Mouse (Mus musculus) brain, embryonic 14.5 days (tissue): ENCODE measurements around the gene Klk10. TPM values are rescaled to one million over a fixed set of nuclear protein-coding genes. Genes with fewer than 3 reads are reported as not detected.
A peak's percentile ranks its signal among the peaks of the same experiment; 100 is the strongest.

Experiments used
- DNase-seq: peaks from one replicate; pipeline ENCODE4 v3.0.0-alpha.2; 2011; ENCODE audit warnings: low read depth
- CTCF ChIP-seq: fragments of 200-500 bp; IDR thresholded peaks from 2 replicates; pipeline ENCODE4 v1.5.1; 2012; ENCODE audit warnings: inconsistent platforms, mild to moderate bottlenecking, moderate library complexity, borderline replicate concordance; ENCODE audit not compliant: insufficient read depth, insufficient read length; ENCODE audit errors: extremely low read depth
- POLR2A ChIP-seq: fragments of 200-500 bp; IDR thresholded peaks from 2 replicates; pipeline ENCODE4 v1.6.1; 2012; ENCODE audit warnings: mild to moderate bottlenecking, inconsistent platforms, borderline replicate concordance; ENCODE audit not compliant: poor library complexity, insufficient read depth, insufficient read length, severe bottlenecking; ENCODE audit errors: extremely low read depth
- polyA plus RNA-seq: library from polyadenylated mRNA; depleted of rRNA; stranded (reverse); fragments of >200 nt; gene quantifications from 2 replicates; pipeline ENCODE4 v1.2.3, GENCODE M21; 2012

Klk10 gene
- polyA plus RNA-seq, 1 experiment: 0.21 TPM

DNA sequence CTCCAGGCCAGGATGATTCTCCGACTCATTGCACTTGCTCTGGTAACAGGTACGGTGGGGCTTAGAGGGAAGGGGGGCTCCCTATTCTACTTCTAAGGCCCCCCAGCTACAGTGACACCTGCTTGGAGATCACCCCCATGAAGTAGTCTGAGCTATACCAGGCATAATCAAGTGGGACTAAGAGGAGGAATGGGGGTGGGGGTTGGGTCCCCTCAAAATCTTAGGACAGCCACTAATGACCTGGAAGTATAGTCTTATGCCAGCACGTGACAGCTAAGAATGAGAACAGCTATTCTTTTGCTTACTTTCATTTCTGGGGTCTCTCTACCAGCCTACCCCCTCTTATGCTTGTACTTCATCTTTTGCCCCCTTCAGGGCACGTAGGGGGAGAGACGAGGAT is 4.3 kb upstream of the Klk10 start:
- TF ChIP-seq POLR2A (no peak), CTCF (no peak)
- DNase-seq: no peak

GRCm38 (mm10) chr7:43777423-43777822 is 3.4 kb upstream of the Klk10 start:
- TF ChIP-seq POLR2A (no peak), CTCF (no peak)
- DNase-seq: no peak

DNA sequence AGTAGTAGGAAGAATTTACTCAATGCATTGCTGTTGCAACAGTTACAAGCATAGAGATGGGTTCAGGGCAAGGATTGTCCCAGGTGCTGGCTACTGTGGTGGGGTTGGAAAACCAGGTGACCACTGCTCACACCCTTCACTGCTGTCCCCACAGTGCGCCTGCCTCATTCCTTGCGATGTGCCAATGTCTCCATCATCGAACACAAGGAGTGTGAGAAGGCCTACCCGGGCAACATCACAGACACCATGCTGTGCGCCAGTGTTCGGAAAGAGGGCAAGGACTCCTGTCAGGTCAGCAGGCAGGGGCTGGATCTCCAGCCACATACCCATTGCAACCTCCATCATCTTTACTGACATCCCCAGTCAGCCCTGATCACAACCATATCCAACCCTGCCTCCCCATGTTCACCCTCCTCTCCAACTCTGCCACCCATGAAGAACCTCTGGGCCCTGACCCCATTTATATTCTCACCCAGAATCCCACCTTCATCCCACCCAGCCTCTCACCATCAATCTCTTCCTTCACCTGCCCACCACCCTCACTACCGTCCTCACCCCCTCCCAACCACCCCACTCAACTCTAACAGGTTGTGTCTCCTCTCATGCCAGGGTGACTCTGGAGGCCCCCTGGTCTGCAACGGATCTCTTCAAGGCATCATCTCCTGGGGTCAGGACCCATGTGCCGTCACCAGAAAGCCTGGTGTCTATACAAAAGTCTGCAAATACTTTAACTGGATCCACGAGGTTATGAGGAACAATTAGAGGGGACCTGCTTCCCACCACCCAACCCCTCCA is 2.5 kb upstream of the Klk10 start:
- no peak for TF ChIP-seq CTCF
- no peak for TF ChIP-seq POLR2A

GRCm38 (mm10) chr7:43780241-43780640 is 594 bp upstream of the Klk10 start:
- TF ChIP-seq CTCF (no peak), POLR2A (no peak)
- no peak for DNase-seq

More for the DNA sequence above, 2.5 kb upstream of the Klk10 start:
- no peak for DNase-seq

GRCm38 (mm10) chr7:43781541-43781940 is 706 bp downstream of the Klk10 start:
- TF ChIP-seq POLR2A (no peak), CTCF (no peak)
- DNase-seq: no peak

GRCm38 (mm10) chr7:43782275-43783265 is 1.7 kb downstream of the Klk10 start:
- TF ChIP-seq CTCF (peak; percentile 91), POLR2A (no peak)
- peak; percentile 75 for DNase-seq

DNA sequence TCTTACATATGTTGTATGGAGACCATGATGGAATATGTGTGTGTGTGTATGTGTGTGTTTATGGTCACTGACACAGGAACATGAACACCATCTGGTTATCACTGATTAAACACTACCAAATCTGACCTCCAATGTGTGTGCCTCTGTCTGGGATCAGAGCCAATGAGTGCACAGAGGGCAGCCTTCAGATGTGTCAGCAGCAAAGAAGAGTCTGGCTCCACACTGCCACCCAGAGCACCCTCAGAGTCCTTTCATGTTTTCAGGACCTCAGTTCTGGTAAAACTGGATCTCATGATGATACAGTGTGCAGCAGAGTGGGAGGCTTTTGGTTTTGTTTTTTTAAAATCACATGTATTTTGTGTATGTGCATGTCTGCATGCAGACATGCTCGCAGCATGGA is 4.5 kb downstream of the Klk10 start:
- peak; percentile 29 for DNase-seq
- TF ChIP-seq POLR2A (no peak), CTCF (0 out of 2 replicates have a peak, but pooled peaks have one; percentile 11)

DNA sequence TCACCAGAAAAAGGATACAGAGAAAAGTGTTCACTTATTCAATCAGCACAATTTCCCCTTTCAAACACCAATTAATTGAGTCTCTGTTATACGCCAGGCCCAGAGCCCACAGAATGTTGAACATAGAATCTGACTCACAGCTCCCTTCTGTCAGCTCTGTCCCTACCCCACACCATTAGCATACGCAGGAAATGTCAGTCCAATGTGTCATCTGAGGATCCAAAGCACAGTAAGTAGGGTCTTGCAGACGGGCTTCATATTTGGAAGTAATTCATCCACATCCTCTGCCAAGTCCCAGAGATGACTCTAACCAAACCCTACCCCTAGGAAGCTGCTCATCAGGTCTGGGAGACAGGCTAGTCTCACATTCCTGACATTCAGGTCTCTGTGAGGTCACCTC is 7.3 kb downstream of the Klk10 start:
- DNase-seq: no peak
- no peak for TF ChIP-seq POLR2A
- TF ChIP-seq CTCF: no peak

- no peak for DNase-seq
- no peak for TF ChIP-seq POLR2A
- TF ChIP-seq CTCF: no peak
Measured at GRCm38 (mm10) chr7:43789295-43789694, 8.5 kb downstream of the Klk10 start.

DNA sequence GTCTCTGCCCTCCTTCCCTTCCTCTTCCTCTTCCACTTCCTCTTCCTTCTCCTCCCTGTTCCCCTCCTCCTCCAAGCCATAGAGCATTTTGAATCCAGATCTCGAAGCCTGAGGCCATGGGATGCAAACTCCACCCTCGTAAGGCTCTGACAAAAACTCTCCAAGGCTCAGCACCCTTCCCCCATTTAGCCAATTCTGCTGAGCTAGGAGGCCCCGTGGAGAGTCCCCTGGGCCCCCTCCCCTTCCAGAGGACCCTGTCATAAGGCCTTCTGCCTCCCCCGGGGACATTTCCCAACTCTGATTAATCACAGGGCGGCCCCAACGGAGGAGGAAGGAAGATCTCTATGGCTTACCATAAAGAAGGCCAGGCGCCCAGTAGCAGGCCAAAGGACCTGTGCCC is 10.8 kb downstream of the Klk10 start, which contains the start of gene Klk9:
Klk9 (plus strand) TSS at position 301 of the 400 bp plus-strand sequence.
- TF ChIP-seq POLR2A (no peak), CTCF (no peak)
- DNase-seq: no peak

GRCm38 (mm10) chr7:43796355-43796754 is 15.5 kb downstream of the Klk10 start:
- peak; percentile 2 for DNase-seq
- TF ChIP-seq CTCF (no peak), POLR2A (no peak)

DNA sequence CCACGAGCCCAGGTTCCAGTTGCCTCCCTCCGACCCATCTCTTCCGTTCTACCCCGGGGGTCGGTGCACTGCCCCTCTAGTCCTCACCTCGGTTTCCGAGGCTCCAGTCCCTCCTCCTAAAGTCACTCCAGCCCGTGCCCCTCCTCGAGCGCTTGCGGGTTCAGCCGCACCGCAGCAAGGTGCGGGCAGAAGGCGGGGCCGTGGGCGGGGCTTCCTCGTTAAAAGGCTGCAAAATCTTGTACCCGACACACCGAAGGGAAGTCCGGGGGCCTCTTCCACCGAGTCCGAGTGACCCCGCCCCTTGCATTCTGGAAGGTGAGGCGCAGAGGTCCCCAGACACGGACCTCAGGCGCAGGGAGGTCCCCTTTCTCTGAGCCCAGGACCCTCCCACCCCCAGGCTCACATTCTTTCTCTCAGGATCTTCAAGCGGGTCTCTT is 16.5 kb downstream of the Klk10 start, which contains the start of gene Klk8:
Klk8 (plus strand) TSS at position 245 of the 437 bp plus-strand sequence.
- TF ChIP-seq POLR2A (no peak), CTCF (no peak)
- DNase-seq: peak; percentile 15
